Mouse (Mus musculus) midbrain, embryonic 11.5 days (tissue): Measurements from ENCODE around the gene Fam84a. TPM values are rescaled to one million over a fixed set of nuclear protein-coding genes. Genes with fewer than 3 reads are reported as not detected.

Experiments
- ATAC-seq: fragments of 200-750 bp; cut with Nextera tagmentation; 2 replicates; pipeline ENCODE4 v1.8.0; 2017; ENCODE audit warnings: moderate TSS enrichment, moderate library complexity; ENCODE audit not compliant: low FRiP score
- DNase-seq: peaks from one replicate; pipeline ENCODE4 v3.0.0; 2015; ENCODE audit warnings: low spot score; ENCODE audit errors: missing footprints
- H3K27ac ChIP-seq: fragments of 300-500 bp; sonication (generic); 2 replicates; pipeline ENCODE4 v1.5.1; 2014; ENCODE audit warnings: low read depth, low read length
- H3K27me3 ChIP-seq: fragments of 300-500 bp; sonication (generic); 2 replicates; pipeline ENCODE4 v1.6.1; 2014; ENCODE audit warnings: mild to moderate bottlenecking, low read length, moderate library complexity, mixed read lengths; ENCODE audit not compliant: control insufficient read depth, insufficient read depth
- H3K36me3 ChIP-seq: fragments of 300-500 bp; sonication (generic); 2 replicates; pipeline ENCODE4 v1.6.1; 2014; ENCODE audit warnings: mild to moderate bottlenecking, low read length, moderate library complexity, mixed read lengths; ENCODE audit not compliant: control insufficient read depth, insufficient read depth
- H3K4me1 ChIP-seq: fragments of 300-500 bp; sonication (generic); 2 replicates; pipeline ENCODE4 v1.6.1; 2014; ENCODE audit warnings: low read length; ENCODE audit not compliant: control insufficient read depth, insufficient read depth
- H3K4me2 ChIP-seq: fragments of 300-500 bp; sonication (generic); 2 replicates; pipeline ENCODE4 v1.6.1; 2014; ENCODE audit warnings: mild to moderate bottlenecking, moderate library complexity
- H3K4me3 ChIP-seq: fragments of 300-500 bp; sonication (generic); 2 replicates; pipeline ENCODE4 v1.5.1; 2014; ENCODE audit warnings: low read depth, low read length
- H3K9ac ChIP-seq: fragments of 300-500 bp; sonication (generic); 2 replicates; pipeline ENCODE4 v1.6.1; 2014; ENCODE audit warnings: low read length
- H3K9me3 ChIP-seq: fragments of 300-500 bp; sonication (generic); 2 replicates; pipeline ENCODE4 v1.6.1; 2016; ENCODE audit warnings: low read length; ENCODE audit not compliant: control insufficient read depth
- WGBS: fragments of 180-500 bp; shearing (Covaris S2); extraction: QIAGEN DNeasy Blood & Tissue Kit; methylation state at CpG from one replicate; pipeline ENCODE4 v1.1.7; 2014; 5-methylcytosine and 5-hydroxymethylcytosine counted together
- polyA plus RNA-seq: library from polyadenylated mRNA; unstranded; fragments of >200 nt; fragmentation: Nextera tagmentation; extraction: Ambion mirVana; gene quantifications from 2 replicates; pipeline ENCODE4 v1.2.1, GENCODE M21; 2014

The Fam84a gene
- polyA plus RNA-seq: 28.3 and 30.5 TPM in 2 replicates

GRCm38 (mm10) chr12:14151921-14152320 is at the start of gene Fam84a:
Gene Fam84a (minus strand): TSS chr12:14152054.
- Histone ChIP-seq H3K4me2 (peak within 1 kb of the TSS; percentile 83), H3K4me3 (peak within 1 kb of the TSS; percentile 48), H3K27ac (no peak within 1 kb of the TSS), H3K9ac (peak within 1 kb of the TSS; percentile 69), H3K36me3 (no peaks in the 10 kb centered on the region), H3K9me3 (no peaks in the 10 kb centered on the region), H3K4me1 (peaks cover 10% of the 10 kb centered on the region), H3K27me3 (peaks cover 17% of the 10 kb centered on the region)
- WGBS: under 1% methylated on average over 31 of the region's 31 CpGs
- DNase-seq: peak; percentile 98
- peak; percentile 98 for ATAC-seq

- Histone ChIP-seq H3K4me1 (no peaks in the 10 kb centered on the region), H3K9ac (no peak overlapping the region), H3K27ac (no peak overlapping the region), H3K36me3 (no peaks in the 10 kb centered on the region), H3K4me2 (no peak overlapping the region), H3K27me3 (no peaks in the 10 kb centered on the region), H3K4me3 (no peak overlapping the region), H3K9me3 (no peaks in the 10 kb centered on the region)
- DNase-seq: no peak
- no peak for ATAC-seq
- 73% methylated on average over 3 of the region's 3 CpGs for WGBS
These were observed 43.6 kb upstream of the Fam84a start for GRCm38 (mm10) chr12:14195479-14195878.

GRCm38 (mm10) chr12:14186689-14187195 is 34.9 kb upstream of the Fam84a start:
- H3K9me3 ChIP-seq: no peaks in the 10 kb centered on the region
- 95% methylated on average over 3 of the region's 3 CpGs for WGBS
- no peak overlapping the region for H3K9ac ChIP-seq
- H3K4me3 ChIP-seq: no peak overlapping the region
- DNase-seq (no peak), ATAC-seq (no peak)
- H3K4me2 ChIP-seq: no peak overlapping the region
- no peak overlapping the region for H3K27ac ChIP-seq
- H3K27me3 ChIP-seq: no peaks in the 10 kb centered on the region
- no peaks in the 10 kb centered on the region for H3K4me1 ChIP-seq
- H3K36me3 ChIP-seq: no peaks in the 10 kb centered on the region

GRCm38 (mm10) chr12:14165713-14166112 is 13.9 kb upstream of the Fam84a start:
- ATAC-seq (no peak), DNase-seq (no peak)
- H3K27me3 ChIP-seq: no peaks in the 10 kb centered on the region
- no peaks in the 10 kb centered on the region for H3K36me3 ChIP-seq
- no peaks in the 10 kb centered on the region for H3K4me1 ChIP-seq
- 78% methylated on average over 2 of the region's 2 CpGs for WGBS
- H3K4me2 ChIP-seq: no peak overlapping the region
- H3K9ac ChIP-seq: no peak overlapping the region
- no peak overlapping the region for H3K27ac ChIP-seq
- no peaks in the 10 kb centered on the region for H3K9me3 ChIP-seq
- no peak overlapping the region for H3K4me3 ChIP-seq

- H3K27me3 ChIP-seq: no peaks in the 10 kb centered on the region
- 91% methylated on average over 1 of the region's 1 CpGs for WGBS
- H3K4me3 ChIP-seq: no peak overlapping the region
- ATAC-seq (no peak), DNase-seq (no peak)
- no peaks in the 10 kb centered on the region for H3K9me3 ChIP-seq
- no peaks in the 10 kb centered on the region for H3K36me3 ChIP-seq
- H3K27ac ChIP-seq: no peak overlapping the region
- H3K9ac ChIP-seq: no peak overlapping the region
- H3K4me1 ChIP-seq: no peaks in the 10 kb centered on the region
- H3K4me2 ChIP-seq: no peak overlapping the region
These were observed 13.1 kb upstream of the Fam84a start for GRCm38 (mm10) chr12:14164936-14165335.

- Histone ChIP-seq H3K4me2 (peak overlapping the region; percentile 83), H3K9ac (peak overlapping the region; percentile 46), H3K4me1 (peaks cover 10% of the 10 kb centered on the region), H3K27me3 (peaks cover 17% of the 10 kb centered on the region), H3K36me3 (no peaks in the 10 kb centered on the region), H3K4me3 (peak overlapping the region; percentile 48), H3K27ac (no peak overlapping the region), H3K9me3 (no peaks in the 10 kb centered on the region)
- peak; percentile 95 for DNase-seq
- 1% methylated on average over 14 of the region's 14 CpGs for WGBS
- ATAC-seq: peak; percentile 3; the same call in 1 of the 2 replicates
These were observed 572 bp upstream of the Fam84a start for GRCm38 (mm10) chr12:14152426-14152825.

GRCm38 (mm10) chr12:14150936-14151631 is 770 bp downstream of the Fam84a start:
- ATAC-seq (peak; percentile 26; the same call in 1 of the 2 replicates), DNase-seq (peak; percentile 93)
- peak overlapping the region; percentile 69 for H3K9ac ChIP-seq
- H3K36me3 ChIP-seq: no peaks in the 10 kb centered on the region
- H3K9me3 ChIP-seq: no peaks in the 10 kb centered on the region
- H3K4me2 ChIP-seq: peak overlapping the region; percentile 83
- peaks cover 10% of the 10 kb centered on the region for H3K4me1 ChIP-seq
- no peak overlapping the region for H3K27ac ChIP-seq
- 5% methylated on average over 19 of the region's 19 CpGs for WGBS
- H3K4me3 ChIP-seq: peak overlapping the region; percentile 48
- H3K27me3 ChIP-seq: peaks cover 17% of the 10 kb centered on the region

GRCm38 (mm10) chr12:14150568-14150909 is 1.3 kb downstream of the Fam84a start:
- Histone ChIP-seq H3K9me3 (no peaks in the 10 kb centered on the region), H3K4me1 (peaks cover 10% of the 10 kb centered on the region), H3K4me2 (peak overlapping the region; percentile 83), H3K9ac (peak overlapping the region; percentile 67), H3K27ac (no peak overlapping the region), H3K36me3 (no peaks in the 10 kb centered on the region), H3K4me3 (peak overlapping the region; percentile 48), H3K27me3 (peaks cover 17% of the 10 kb centered on the region)
- DNase-seq: no peak
- ATAC-seq: peak; percentile 6
- under 1% methylated on average over 20 of the region's 20 CpGs for WGBS

GRCm38 (mm10) chr12:14149843-14150567 is 1.8 kb downstream of the Fam84a start:
- WGBS: under 1% methylated on average over 59 of the region's 59 CpGs
- Histone ChIP-seq H3K36me3 (no peaks in the 10 kb centered on the region), H3K9ac (peak overlapping the region; percentile 67), H3K4me2 (peak overlapping the region; percentile 83), H3K4me1 (peaks cover 10% of the 10 kb centered on the region), H3K27ac (no peak overlapping the region), H3K4me3 (peak overlapping the region; percentile 48), H3K27me3 (peaks cover 17% of the 10 kb centered on the region), H3K9me3 (no peaks in the 10 kb centered on the region)
- DNase-seq (peak; percentile 97), ATAC-seq (peak; percentile 43)
